ENCODE assay signal across 16 mouse cellular contexts in genomic region chr8:127979180-127980030, GRCm38 (mm10).
DNase-seq lines count a peak whose midpoint lies in the region; ATAC-seq lines count a peak whose summit lies in the region.
"Had no signal": no experiment of that assay in that cellular context is flagged by ENCODE, and none has a peak within 500 bp of the region (broad histone marks: within the 10 kb centered on the region; RNA-seq: fewer than 3 reads in every experiment).

No protein-coding gene starts in this region.

- DNase-seq in retina, postnatal 1 day: peak; percentile 31
- DNase-seq in retina, embryonic 14.5 days (ENCODE audit: low spot score): no peak
- DNase-seq in c-Kit-positive CD71-negative TER-119-negative erythroid progenitor cells, embryonic 14.5 days (ENCODE audit: low read depth): peak; percentile 2
- no peak for DNase-seq in lung, adult 18-20 months
- DNase-seq in spleen, postnatal 14 days (ENCODE audit: low spot score in 2 of 2): no peak
- DNase-seq in kidney, adult 11 months: no peak
- DNase-seq: adrenal gland, postnatal 25 days; cerebellum, adult 18-20 months; cerebellum, postnatal 14 days; embryo, embryonic 11 days; gastrocnemius, adult 2 months; heart, postnatal 4 days; kidney, postnatal 14 days had no signal

- ATAC-seq in inflammation-experienced regulatory T-cells, adult 6 months: peak; percentile 46
- ATAC-seq: forebrain, embryonic 14.5 days; intestine, postnatal 0 days had no signal

Comparison
In these comparisons a context has a peak if more than half of its experiments do, and no peak if none do; other contexts are left out.
1. DNase-seq: peak in retina, postnatal 1 day (single experiment) and c-Kit-positive CD71-negative TER-119-negative erythroid progenitor cells, embryonic 14.5 days (single experiment); none in retina, embryonic 14.5 days (single experiment), lung, adult 18-20 months (0 of 2), spleen, postnatal 14 days (0 of 2) and kidney, adult 11 months (single experiment).